Mouse (Mus musculus): Measurements from ENCODE around the gene Iqck.

- TF ChIP-seq CHD1 (IDR thresholded peaks at IDR 0.05; ENCODE audit: low read depth, low read length) (no peak), MAFK (IDR thresholded peaks at IDR 0.05; ENCODE audit: insufficient replicate concordance, low read length) (no peak), PAX5 (IDR thresholded peaks at IDR 0.05; ENCODE audit: low read length) (no peak), SMC3 (IDR thresholded peaks at IDR 0.05; ENCODE audit: low read depth, low read length) (no peak), HCFC1 (IDR thresholded peaks at IDR 0.05; ENCODE audit: low read depth, low read length) (no peak), CTCF (conservative IDR thresholded peaks at IDR 0.05 in 1 of 2, IDR thresholded peaks at IDR 0.05 in 1 of 2; ENCODE audit: low read depth in 2 of 2, low read length in 2 of 2) (no peak), NELFE (IDR thresholded peaks at IDR 0.05; ENCODE audit: low read depth, low read length) (no peak), TCF12 (IDR thresholded peaks at IDR 0.05; ENCODE audit: low read depth, low read length) (no peak), MEF2A (IDR thresholded peaks at IDR 0.05; ENCODE audit: borderline replicate concordance, low read depth, low read length) (no peak), POLR2A (IDR thresholded peaks at IDR 0.05; ENCODE audit: low read depth, low read length) (no peak)
Measured at GRCm38 (mm10) chr7:118837901-118838300, 17.7 kb upstream of the Iqck start.
